Mouse (Mus musculus) testis, adult 2 months (tissue): ENCODE measurements around the gene C3. TPM values are rescaled to one million over a fixed set of nuclear protein-coding genes. Genes with fewer than 3 reads are reported as not detected.

Experiments used
- H3K27ac ChIP-seq: fragments of 200-500 bp; 2 replicates; pipeline ENCODE4 v1.5.1; 2012; ENCODE audit warnings: low read depth, low read length; ENCODE audit not compliant: control insufficient read depth, insufficient read depth
- H3K27me3 ChIP-seq: fragments of 200-500 bp; 2 replicates; pipeline ENCODE4 v1.6.1; 2012; ENCODE audit warnings: mild to moderate bottlenecking, low read length, moderate library complexity; ENCODE audit not compliant: control insufficient read depth, insufficient read depth
- H3K36me3 ChIP-seq: fragments of 200-500 bp; 2 replicates; pipeline ENCODE4 v1.6.1; 2012; ENCODE audit warnings: mild to moderate bottlenecking, low read length; ENCODE audit not compliant: control insufficient read depth, insufficient read depth
- H3K4me1 ChIP-seq: fragments of 200-500 bp; 2 replicates; pipeline ENCODE4 v1.6.1; 2012; ENCODE audit warnings: low read length; ENCODE audit not compliant: control insufficient read depth, insufficient read depth
- H3K4me3 ChIP-seq: fragments of 200-500 bp; 2 replicates; pipeline ENCODE4 v1.5.1; 2012; ENCODE audit warnings: low read depth, mild to moderate bottlenecking, low read length, moderate library complexity, mixed read lengths; ENCODE audit not compliant: control insufficient read depth
- CTCF ChIP-seq: fragments of 200-500 bp; IDR thresholded peaks from 2 replicates; pipeline ENCODE4 v1.5.1; 2012; ENCODE audit warnings: low read depth, mild to moderate bottlenecking, inconsistent platforms, low read length, moderate library complexity; ENCODE audit not compliant: control insufficient read depth, insufficient read depth, insufficient replicate concordance
- POLR2A ChIP-seq: fragments of 200-500 bp; IDR thresholded peaks from 2 replicates; pipeline ENCODE4 v1.6.1; 2012; ENCODE audit warnings: low read depth, mild to moderate bottlenecking, inconsistent platforms, low read length, moderate library complexity; ENCODE audit not compliant: control insufficient read depth
- polyA plus RNA-seq: library from polyadenylated mRNA; depleted of rRNA; stranded (reverse); fragments of >200 nt; gene quantifications from 2 replicates; pipeline ENCODE4 v1.2.3, GENCODE M21; 2012

C3 gene
- polyA plus RNA-seq, 1 experiment, result 6.3 TPM

DNA sequence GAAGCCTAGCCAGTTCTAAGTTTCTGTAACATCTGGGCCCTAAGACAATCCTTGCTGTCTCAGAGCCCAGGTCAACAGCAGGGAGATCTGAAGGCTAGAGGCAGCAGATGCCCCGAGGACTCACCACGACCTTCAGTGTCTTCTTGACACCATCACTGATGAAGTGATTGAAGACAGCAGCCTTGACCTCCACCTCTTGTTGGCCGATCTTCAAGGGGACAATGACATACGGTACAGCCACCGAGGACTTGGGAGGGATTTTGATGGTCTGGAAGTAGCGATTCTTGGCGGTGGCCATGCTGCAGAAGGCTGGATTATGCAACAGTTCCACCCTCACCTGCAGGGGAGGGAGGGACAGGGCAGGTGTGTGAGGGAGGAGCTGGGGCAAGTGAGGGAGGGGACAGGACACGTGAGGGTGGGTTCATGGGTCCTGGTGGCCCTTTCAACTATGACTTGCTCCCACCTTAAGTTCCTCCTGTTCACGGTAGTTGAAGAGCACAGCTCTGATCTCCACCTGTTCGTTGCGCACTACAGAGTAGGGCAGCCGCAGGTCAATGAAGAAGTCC is 9.5 kb downstream of the C3 start:
- Histone ChIP-seq H3K4me1 (peaks cover 6% of the 10 kb centered on the region), H3K27me3 (no peaks in the 10 kb centered on the region), H3K27ac (no peak overlapping the region), H3K36me3 (no peaks in the 10 kb centered on the region), H3K4me3 (no peak overlapping the region)
- TF ChIP-seq POLR2A (no peak), CTCF (no peak)

DNA sequence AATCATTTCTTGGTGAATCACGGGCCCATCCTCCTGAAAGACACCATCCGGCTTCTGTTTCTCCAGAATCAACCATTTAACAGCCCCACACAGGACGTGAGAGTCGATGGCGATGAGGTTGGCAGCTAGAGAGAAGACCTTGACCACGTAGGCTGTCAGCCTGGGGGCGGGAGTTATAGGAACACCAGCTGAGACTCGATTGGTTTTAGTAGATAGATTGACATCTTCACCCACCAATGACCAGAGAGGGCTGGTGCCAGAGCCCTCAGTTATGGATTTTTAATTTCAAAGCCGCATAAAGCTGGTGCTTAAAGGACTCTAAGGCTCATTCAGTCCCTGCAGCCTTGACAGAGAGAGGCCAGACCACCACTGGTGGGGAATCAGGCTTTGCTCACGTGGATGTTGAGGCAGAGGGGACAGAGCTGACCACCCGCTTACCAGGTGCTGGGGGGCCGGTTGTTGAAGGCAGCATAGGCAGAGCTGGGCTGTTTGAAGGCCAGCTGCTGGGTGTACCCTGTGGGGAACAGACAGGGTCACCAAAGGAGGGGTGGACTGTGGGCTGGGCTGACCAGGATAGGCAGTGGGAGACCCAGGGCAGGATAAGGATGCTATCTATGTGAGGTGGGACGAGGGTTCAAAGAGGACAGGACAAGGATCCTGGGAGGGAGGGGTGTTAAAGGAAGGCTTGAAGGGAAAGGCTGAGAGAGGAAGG is 13.1 kb downstream of the C3 start:
- Histone ChIP-seq H3K36me3 (no peaks in the 10 kb centered on the region), H3K4me1 (peaks cover 9% of the 10 kb centered on the region), H3K27me3 (no peaks in the 10 kb centered on the region), H3K4me3 (no peak overlapping the region), H3K27ac (no peak overlapping the region)
- TF ChIP-seq CTCF (no peak), POLR2A (no peak)

DNA sequence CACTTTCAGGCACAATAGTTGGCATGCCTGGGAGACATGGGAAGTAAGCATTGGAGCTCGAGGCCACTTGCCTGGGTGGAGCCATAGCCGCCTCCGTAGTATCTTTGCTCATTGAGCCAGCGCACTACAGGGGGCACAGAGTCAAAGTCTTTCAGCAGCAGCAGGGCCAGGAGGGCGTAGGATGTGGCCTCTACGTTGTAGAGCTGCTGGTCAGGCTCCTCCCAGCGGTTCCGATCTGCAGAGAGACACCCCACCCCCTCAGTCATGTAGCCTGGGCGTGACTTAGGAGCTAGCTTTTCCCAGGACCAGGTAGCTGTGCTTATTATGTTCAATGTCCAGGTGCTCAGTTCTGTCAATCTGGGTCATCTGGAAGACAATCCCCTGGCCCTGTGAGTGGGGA is 16.4 kb downstream of the C3 start:
- Histone ChIP-seq H3K27me3 (no peaks in the 10 kb centered on the region), H3K27ac (no peak overlapping the region), H3K36me3 (no peaks in the 10 kb centered on the region), H3K4me1 (peaks cover 9% of the 10 kb centered on the region), H3K4me3 (no peak overlapping the region)
- TF ChIP-seq CTCF, result no peak
- TF ChIP-seq POLR2A, result no peak

DNA sequence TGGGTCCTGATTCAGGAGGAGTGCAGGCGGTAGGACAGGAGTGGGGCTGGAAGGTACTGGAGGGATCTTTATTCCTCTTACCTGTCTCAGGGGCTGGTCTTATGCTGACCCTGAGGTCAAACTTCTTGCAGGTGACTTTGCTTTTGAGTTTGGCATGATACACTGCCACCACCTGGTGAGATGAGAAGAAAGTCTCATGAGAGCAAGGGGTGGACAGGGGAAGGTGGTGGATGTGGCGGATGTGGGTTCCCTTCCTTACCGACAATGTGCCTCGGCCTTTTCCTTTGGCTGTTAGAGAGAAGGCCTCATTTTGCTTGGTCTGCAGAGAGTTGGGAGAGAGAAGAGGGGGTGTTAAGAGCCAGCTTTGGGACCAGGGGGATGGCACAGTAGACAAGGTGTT is 18.6 kb downstream of the C3 start:
- TF ChIP-seq CTCF (no peak), POLR2A (no peak)
- Histone ChIP-seq H3K27ac (no peak overlapping the region), H3K4me3 (no peak overlapping the region)

DNA sequence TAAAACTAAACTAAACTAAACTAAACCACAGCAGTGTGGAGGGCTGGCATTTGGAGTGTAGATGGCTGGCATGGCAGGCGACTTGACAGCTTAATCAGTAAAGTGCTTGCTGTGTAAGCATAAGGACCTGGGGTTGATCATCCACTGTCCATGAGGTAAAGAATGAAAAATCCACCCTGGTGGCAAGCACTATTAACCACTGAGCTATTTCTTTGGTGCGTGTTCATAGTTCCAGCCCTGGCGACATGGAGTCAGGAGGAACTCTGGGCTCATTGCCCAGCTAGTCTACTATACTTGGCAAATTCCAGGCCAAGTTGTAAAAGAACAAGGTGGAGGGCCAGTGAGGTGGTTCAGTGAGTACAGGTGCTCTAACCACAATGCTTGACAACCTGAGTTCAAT is 20.0 kb downstream of the C3 start:
- Histone ChIP-seq H3K4me3 (no peak overlapping the region), H3K4me1 (peaks cover 2% of the 10 kb centered on the region; the same call in 1 of the 2 replicates), H3K27ac (no peak overlapping the region), H3K36me3 (no peaks in the 10 kb centered on the region), H3K27me3 (no peaks in the 10 kb centered on the region)
- no peak for TF ChIP-seq POLR2A
- TF ChIP-seq CTCF, result no peak

More for the DNA sequence above, 18.6 kb downstream of the C3 start:
- Histone ChIP-seq H3K4me1 (peaks cover 2% of the 10 kb centered on the region; the same call in 1 of the 2 replicates), H3K36me3 (no peaks in the 10 kb centered on the region), H3K27me3 (no peaks in the 10 kb centered on the region)

DNA sequence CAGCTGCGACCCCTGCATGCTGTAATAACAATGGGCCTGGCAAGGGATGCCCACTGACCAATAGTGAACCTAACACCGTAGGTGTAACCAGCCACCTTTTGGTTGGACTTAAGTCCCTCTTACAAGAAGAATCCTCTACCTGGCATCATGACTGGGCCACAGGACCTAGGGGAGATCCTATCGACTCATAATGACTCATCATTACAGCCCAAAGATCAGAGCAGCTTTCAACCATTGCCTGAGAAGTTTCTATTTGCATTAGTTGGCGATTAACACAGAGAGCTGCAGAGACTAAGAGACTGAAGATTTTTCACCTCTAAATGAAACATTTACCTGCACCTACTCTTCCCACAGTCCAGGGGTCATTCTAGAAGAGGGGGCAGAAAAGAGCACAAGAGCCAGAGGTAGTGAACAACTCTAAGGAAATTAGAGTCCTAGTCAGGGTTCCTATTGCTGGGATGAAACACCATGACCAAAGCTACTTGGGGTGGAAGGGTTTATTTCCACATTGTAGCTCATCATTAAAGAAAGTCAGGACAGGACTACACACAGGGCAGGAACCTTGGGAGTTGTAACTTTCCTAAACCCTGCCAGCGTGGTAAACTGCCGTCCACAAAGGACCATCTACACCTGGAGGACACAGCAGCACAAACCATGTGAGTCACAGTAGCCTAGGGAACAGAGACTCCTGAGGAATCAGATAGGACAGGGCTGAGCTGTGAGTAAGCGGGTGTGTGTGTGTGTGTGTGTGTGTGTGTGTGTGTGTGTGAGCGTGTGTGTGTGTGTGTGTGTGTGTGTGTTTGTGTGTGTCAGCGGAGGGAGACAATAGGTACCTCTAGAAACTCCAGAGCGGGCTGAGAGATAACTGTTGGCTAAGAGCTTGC is 25.9 kb downstream of the C3 start:
- TF ChIP-seq POLR2A (no peak), CTCF (no peak)
- no peaks in the 10 kb centered on the region for H3K36me3 ChIP-seq
- H3K4me1 ChIP-seq, result no peaks in the 10 kb centered on the region
- H3K4me3 ChIP-seq, result no peak overlapping the region
- H3K27ac ChIP-seq, result no peak overlapping the region
- no peaks in the 10 kb centered on the region for H3K27me3 ChIP-seq

DNA sequence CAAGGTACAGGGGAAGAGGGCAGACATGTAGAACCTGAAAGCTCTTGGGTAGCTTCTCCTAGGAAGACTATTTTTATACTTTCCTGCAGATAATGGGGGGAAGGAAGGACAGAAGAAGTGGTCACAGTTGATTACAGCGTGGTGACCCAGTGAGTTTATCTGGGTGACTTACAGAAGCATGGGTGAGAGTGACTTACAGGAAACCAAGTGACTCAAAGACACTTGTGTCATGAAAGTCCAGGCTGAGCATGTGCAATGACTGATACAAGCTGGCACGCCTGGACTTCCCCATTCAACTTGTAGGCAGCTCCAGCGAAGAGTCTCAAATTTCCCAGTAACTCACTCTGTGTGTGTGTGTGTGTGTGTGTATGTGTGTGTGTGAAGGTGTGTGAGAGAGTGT is 29.7 kb downstream of the C3 start:
- Histone ChIP-seq H3K4me1 (no peaks in the 10 kb centered on the region), H3K27ac (no peak overlapping the region), H3K27me3 (no peaks in the 10 kb centered on the region), H3K36me3 (no peaks in the 10 kb centered on the region), H3K4me3 (no peak overlapping the region)
- TF ChIP-seq CTCF (no peak), POLR2A (no peak)
